Mouse (Mus musculus): ENCODE measurements around the gene Gm16430. TPM values are rescaled to one million over a fixed set of nuclear protein-coding genes. Genes with fewer than 3 reads are reported as not detected.
"Not testable (repeated sequence)": the region's sequence is repeated elsewhere in the genome, so short reads cannot be mapped to it uniquely, and the experiment has no call there.

Gm16430 gene
- not detected in 2 replicates for polyA plus RNA-seq (2015; fragmentation: Nextera tagmentation; extraction: Ambion mirVana)

DNA sequence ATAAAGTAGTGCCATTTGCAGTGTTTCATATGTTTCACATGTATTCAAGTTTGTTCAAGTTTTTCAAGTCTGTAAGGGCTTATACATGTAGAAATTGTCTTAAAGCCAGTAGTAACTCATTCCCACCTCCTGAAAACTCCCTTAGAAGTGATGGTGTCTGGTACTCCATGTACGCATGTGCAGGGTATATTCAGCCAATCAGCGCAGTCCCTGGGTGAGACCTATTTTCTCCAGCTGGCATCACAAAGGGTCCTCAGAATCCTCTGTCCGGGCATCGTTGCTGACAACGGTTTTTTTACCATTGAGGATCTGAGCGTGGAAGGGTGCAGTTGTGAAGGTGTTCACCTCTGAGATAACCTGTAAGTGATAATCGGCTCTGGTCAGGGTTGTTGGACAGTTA is at the start of gene Gm16430:
Gm16430 (plus strand) TSS at position 301 of the 400 bp plus-strand sequence.
- H3K9ac ChIP-seq; H3K9me3 ChIP-seq; ATAC-seq (ENCODE audit: low FRiP score, low read depth); H3K4me1 ChIP-seq (replicated peaks); H3K4me3 ChIP-seq; H3K27ac ChIP-seq (replicated peaks); H3K4me2 ChIP-seq; H3K36me3 ChIP-seq; H3K27me3 ChIP-seq: not testable (repeated sequence)
- WGBS, result no CpG with 5 or more reads among the region's 7 CpGs

Other genes starting within 250 kb of the Gm16430 start
- gene Gm16405, start 91.0 kb upstream of the Gm16430 start, polyA plus RNA-seq (2015; fragmentation: Nextera tagmentation; extraction: Ambion mirVana), result not detected in 2 replicates